Comparison of ENCODE assay signal across 8 mouse cellular contexts in the genomic region with DNA sequence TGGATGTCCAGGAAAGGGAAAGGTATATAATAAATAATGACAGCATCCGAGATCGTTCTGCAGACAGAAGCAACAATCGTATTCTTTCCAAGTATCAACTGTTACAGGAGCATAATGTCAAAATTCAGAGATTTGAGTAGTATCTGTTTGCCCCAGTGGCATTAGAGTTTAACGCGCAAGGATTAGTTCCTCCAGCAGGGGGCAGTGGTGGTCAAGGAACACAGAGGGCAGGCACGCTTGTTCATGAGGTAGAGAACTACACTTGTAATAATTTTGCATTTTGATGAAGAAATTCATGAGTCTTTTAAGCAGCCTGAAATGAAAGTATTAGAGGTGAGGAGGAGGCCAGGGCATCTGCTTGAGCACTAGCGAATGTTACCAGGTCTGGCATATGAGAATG. TPM values are rescaled to one million over a fixed set of nuclear protein-coding genes. Genes with fewer than 3 reads are reported as not detected.
A peak's percentile ranks its signal among the peaks of the same experiment; 100 is the strongest.
DNase-seq lines count a peak whose midpoint lies in the region.

No protein-coding gene starts in this region.

- DNase-seq in CD4-positive helper T cell, adult 2 months (ENCODE audit: low read depth, low spot score) = peak; percentile 70
- peak; percentile 65 for DNase-seq in R1 (ENCODE audit: low read depth, low spot score)
- DNase-seq in cerebellum, postnatal 36 days = peak; percentile 83 to 90
- DNase-seq in gastrocnemius, postnatal 14 days = peak; percentile 72
- DNase-seq in layer of hippocampus, adult 18-20 months (ENCODE audit: low spot score in 2 of 2) = peak; percentile 47 to 90
- DNase-seq in lung, postnatal 14 days = peak; percentile 92
- DNase-seq in right cerebral cortex, postnatal 14 days = peak; percentile 88
- DNase-seq in urinary bladder, postnatal 36 days (ENCODE audit: low spot score in 2 of 2) = peak; percentile 75 to 80

- intact Hi-C loops in gastrocnemius, postnatal 14 days (cut with DNase I; ENCODE audit: low total_unique reads) = loop anchor here (2.0 to 10.0 kb wide), 2 partner anchors 58 to 118 kb away; no protein-coding TSS in a partner anchor

RNA-seq across cellular contexts. Expression of a gene that starts 15.6 kb away (rescaled TPM):
- under 1 TPM in 1 of 2 experiments, not detected in 1; 0.11 TPM for total RNA-seq in gastrocnemius, postnatal 14 days (2021)
- 10 to 100 TPM; 30.8 to 31.9 TPM for total RNA-seq in layer of hippocampus, adult 18-20 months (2021)

Comparison
In these comparisons a context has a peak if more than half of its experiments do, and no peak if none do; other contexts are left out.
1. Peak in every context shown above with its lines: DNase-seq.
2. RNA of a gene that starts 15.6 kb away (total RNA-seq): 30.8 to 31.9 TPM in layer of hippocampus, adult 18-20 months; 0.11 TPM in gastrocnemius, postnatal 14 days; every median in the first group is over 10 times any median in the second.